Mouse (Mus musculus): ENCODE results near the gene Agr2. TPM values are rescaled to one million over a fixed set of nuclear protein-coding genes. Genes with fewer than 3 reads are reported as not detected.
A peak's percentile ranks its signal among the peaks of the same experiment; 100 is the strongest.

Agr2 gene
- total RNA-seq, 1 experiment, result not detected

DNA sequence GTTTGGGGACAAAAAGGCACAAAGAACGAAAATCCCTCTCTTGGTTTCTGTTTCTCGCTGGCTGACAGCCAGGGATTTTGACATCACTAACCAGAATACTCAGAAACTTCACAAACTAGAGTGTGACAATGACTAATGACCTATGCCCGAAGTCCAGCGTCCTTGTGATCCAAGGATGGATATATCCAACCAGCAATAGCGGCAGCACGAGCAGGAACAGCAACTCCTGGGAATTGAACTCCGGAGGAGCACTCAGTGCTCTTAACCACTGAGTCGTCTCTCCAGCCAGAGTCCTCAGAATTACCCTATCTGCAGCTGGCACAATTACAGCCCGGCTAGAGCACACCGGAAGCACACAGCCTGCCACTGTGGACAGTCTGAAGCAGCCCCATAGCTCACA, 44.1 kb downstream of the Agr2 start:
- no peak for DNase-seq (ENCODE audit: low read depth, low spot score)
- Histone ChIP-seq H3K36me3 (ENCODE audit: control insufficient read depth, insufficient read depth, low read length, poor library complexity, severe bottlenecking) (no peaks in the 10 kb centered on the region), H3K27ac (ENCODE audit: insufficient read depth, low read depth, low read length, poor library complexity, severe bottlenecking) (no peak overlapping the region), H3K9ac (ENCODE audit: insufficient read depth, low read depth, low read length, poor library complexity, severe bottlenecking) (no peak overlapping the region), H3K4me3 (ENCODE audit: insufficient read depth in 1 of 2, low read depth in 1 of 2, low read length in 2 of 2, poor library complexity in 1 of 2, severe bottlenecking in 1 of 2) (no peak overlapping the region), H3K9me3 (ENCODE audit: control insufficient read depth, insufficient read depth, low read depth, low read length) (no peaks in the 10 kb centered on the region), H3K4me1 (ENCODE audit: control insufficient read depth in 2 of 2, insufficient read depth in 2 of 2, low read length in 2 of 2, poor library complexity in 1 of 2) (no peaks in the 10 kb centered on the region)
- TF ChIP-seq ZC3H11A (IDR thresholded peaks at IDR 0.05; ENCODE audit: borderline replicate concordance, low read depth, low read length), result no peak
- no peak for TF ChIP-seq HCFC1 (IDR thresholded peaks at IDR 0.05; ENCODE audit: borderline replicate concordance, insufficient read depth, low read length)
- TF ChIP-seq ZNF384 (IDR thresholded peaks at IDR 0.05; ENCODE audit: low read depth, low read length), result no peak
- no peak for TF ChIP-seq CHD2 (IDR thresholded peaks at IDR 0.05; ENCODE audit: low read depth, low read length)
- TF ChIP-seq MAFK (IDR thresholded peaks at IDR 0.05; ENCODE audit: insufficient read depth, low read depth, low read length), result no peak
- in situ Hi-C loops (cut with MboI; ENCODE audit: low sequenced_read_pairs in 2 of 2, unreplicated experiment in 2 of 2), result no loop called here

DNA sequence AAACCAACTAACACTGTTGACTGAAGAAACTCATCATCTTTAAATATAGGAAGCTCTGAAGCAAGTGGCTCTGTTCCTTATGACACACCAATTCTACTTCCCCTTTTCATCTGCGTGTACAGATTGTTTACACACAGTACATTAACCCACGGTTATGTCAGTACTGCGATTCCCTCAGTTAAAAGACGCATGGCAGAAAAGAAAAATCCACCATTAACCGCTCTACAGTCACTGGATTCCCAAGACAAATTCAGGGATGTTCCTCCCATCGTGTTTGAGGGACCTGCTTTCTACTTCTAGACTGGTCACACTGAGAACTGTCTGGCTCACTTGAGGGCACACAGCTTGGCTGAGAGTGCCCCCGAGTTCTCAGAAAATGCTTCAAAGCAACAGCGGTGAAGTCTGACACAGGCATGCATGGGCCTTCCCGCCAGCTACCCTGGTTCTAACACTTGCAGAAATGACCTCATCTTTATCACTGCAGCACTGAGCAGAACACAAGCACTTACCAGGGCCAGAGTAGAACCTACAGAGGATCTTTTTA, 46.9 kb downstream of the Agr2 start:
- in situ Hi-C loops (cut with MboI; ENCODE audit: low sequenced_read_pairs in 2 of 2, unreplicated experiment in 2 of 2), result no loop called here
- H3K9ac ChIP-seq (ENCODE audit: insufficient read depth, low read depth, low read length, poor library complexity, severe bottlenecking), result no peak overlapping the region
- no peak for TF ChIP-seq HCFC1 (IDR thresholded peaks at IDR 0.05; ENCODE audit: borderline replicate concordance, insufficient read depth, low read length)
- TF ChIP-seq MAFK (IDR thresholded peaks at IDR 0.05; ENCODE audit: insufficient read depth, low read depth, low read length), result no peak
- no peak for TF ChIP-seq ZNF384 (IDR thresholded peaks at IDR 0.05; ENCODE audit: low read depth, low read length)
- TF ChIP-seq ZC3H11A (IDR thresholded peaks at IDR 0.05; ENCODE audit: borderline replicate concordance, low read depth, low read length), result no peak
- no peak for TF ChIP-seq CHD2 (IDR thresholded peaks at IDR 0.05; ENCODE audit: low read depth, low read length)
- H3K4me1 ChIP-seq (ENCODE audit: control insufficient read depth in 2 of 2, insufficient read depth in 2 of 2, low read length in 2 of 2, poor library complexity in 1 of 2), result no peaks in the 10 kb centered on the region
- H3K27ac ChIP-seq (ENCODE audit: insufficient read depth, low read depth, low read length, poor library complexity, severe bottlenecking), result no peak overlapping the region
- H3K36me3 ChIP-seq (ENCODE audit: control insufficient read depth, insufficient read depth, low read length, poor library complexity, severe bottlenecking), result no peaks in the 10 kb centered on the region
- H3K9me3 ChIP-seq (ENCODE audit: control insufficient read depth, insufficient read depth, low read depth, low read length), result no peaks in the 10 kb centered on the region
- no peak for DNase-seq (ENCODE audit: low read depth, low spot score)
- no peak overlapping the region for H3K4me3 ChIP-seq (ENCODE audit: insufficient read depth in 1 of 2, low read depth in 1 of 2, low read length in 2 of 2, poor library complexity in 1 of 2, severe bottlenecking in 1 of 2)

DNA sequence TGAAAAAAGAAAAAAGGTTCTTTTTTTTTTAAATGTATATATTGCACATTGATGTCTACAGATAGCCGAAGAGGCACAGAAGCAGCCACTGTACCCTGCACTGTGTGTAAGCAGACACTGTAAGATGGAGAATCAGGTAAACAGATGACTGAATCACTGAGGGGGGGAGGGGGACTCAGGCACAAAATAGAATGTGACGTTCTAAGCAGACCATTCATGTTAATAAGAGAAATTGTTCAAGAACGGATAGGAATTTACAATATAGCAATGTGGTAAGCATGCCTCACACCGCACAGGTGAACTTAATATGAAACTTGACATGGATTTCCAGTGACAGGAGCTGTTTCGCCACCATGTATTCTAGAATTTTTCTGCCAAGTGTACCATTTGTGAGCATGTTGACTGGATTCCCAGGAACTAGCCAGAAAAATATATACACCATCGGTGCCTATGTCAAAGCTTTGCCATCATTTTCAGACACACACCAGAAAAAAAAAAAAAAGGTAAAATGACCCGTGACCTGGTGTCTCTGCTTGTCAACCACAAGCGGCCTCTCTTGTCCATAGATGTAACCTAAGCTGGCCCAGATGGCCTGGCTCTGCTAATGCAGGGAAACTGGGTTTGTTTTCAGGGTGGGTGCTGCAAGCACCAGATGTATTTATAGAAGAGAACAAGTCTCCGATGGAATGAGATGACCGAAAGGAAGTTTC, 48.0 kb downstream of the Agr2 start:
- no peak for DNase-seq (ENCODE audit: low read depth, low spot score)
- no peak overlapping the region for H3K4me3 ChIP-seq (ENCODE audit: insufficient read depth in 1 of 2, low read depth in 1 of 2, low read length in 2 of 2, poor library complexity in 1 of 2, severe bottlenecking in 1 of 2)
- in situ Hi-C loops (cut with MboI; ENCODE audit: low sequenced_read_pairs in 2 of 2, unreplicated experiment in 2 of 2), result no loop called here

DNA sequence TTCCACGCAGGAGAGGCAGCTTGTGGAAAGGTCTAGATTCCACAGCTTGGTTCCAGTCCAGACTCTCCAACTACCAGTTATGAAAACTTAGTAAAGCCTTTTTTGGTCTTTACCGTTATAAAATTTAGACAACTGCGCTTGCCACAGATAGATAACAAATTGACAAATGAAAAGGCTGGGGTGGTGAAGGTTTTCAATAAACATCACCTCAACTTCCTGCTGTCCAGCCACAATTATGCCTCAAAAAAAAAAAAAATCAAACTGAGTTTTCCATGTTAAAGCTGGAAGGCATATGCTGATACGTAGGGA, 48.5 kb downstream of the Agr2 start:
- H3K4me1 ChIP-seq (ENCODE audit: control insufficient read depth in 2 of 2, insufficient read depth in 2 of 2, low read length in 2 of 2, poor library complexity in 1 of 2), result no peaks in the 10 kb centered on the region
- H3K27ac ChIP-seq (ENCODE audit: insufficient read depth, low read depth, low read length, poor library complexity, severe bottlenecking), result no peak overlapping the region
- in situ Hi-C loops (cut with MboI; ENCODE audit: low sequenced_read_pairs in 2 of 2, unreplicated experiment in 2 of 2), result no loop called here
- DNase-seq (ENCODE audit: low read depth, low spot score), result no peak
- H3K9ac ChIP-seq (ENCODE audit: insufficient read depth, low read depth, low read length, poor library complexity, severe bottlenecking), result no peak overlapping the region
- H3K9me3 ChIP-seq (ENCODE audit: control insufficient read depth, insufficient read depth, low read depth, low read length), result no peaks in the 10 kb centered on the region
- H3K36me3 ChIP-seq (ENCODE audit: control insufficient read depth, insufficient read depth, low read length, poor library complexity, severe bottlenecking), result no peaks in the 10 kb centered on the region
- H3K4me3 ChIP-seq (ENCODE audit: insufficient read depth in 1 of 2, low read depth in 1 of 2, low read length in 2 of 2, poor library complexity in 1 of 2, severe bottlenecking in 1 of 2), result peak overlapping the region in 1 of 2 experiments; percentile 97; a peak in 2 of 4 replicates
- TF ChIP-seq MAFK (IDR thresholded peaks at IDR 0.05; ENCODE audit: insufficient read depth, low read depth, low read length) (no peak), HCFC1 (IDR thresholded peaks at IDR 0.05; ENCODE audit: borderline replicate concordance, insufficient read depth, low read length) (no peak), ZNF384 (IDR thresholded peaks at IDR 0.05; ENCODE audit: low read depth, low read length) (no peak), ZC3H11A (IDR thresholded peaks at IDR 0.05; ENCODE audit: borderline replicate concordance, low read depth, low read length) (no peak), CHD2 (IDR thresholded peaks at IDR 0.05; ENCODE audit: low read depth, low read length) (no peak)

More for the DNA sequence above, 48.0 kb downstream of the Agr2 start:
- no peaks in the 10 kb centered on the region for H3K9me3 ChIP-seq (ENCODE audit: control insufficient read depth, insufficient read depth, low read depth, low read length)
- H3K27ac ChIP-seq (ENCODE audit: insufficient read depth, low read depth, low read length, poor library complexity, severe bottlenecking), result no peak overlapping the region
- no peaks in the 10 kb centered on the region for H3K36me3 ChIP-seq (ENCODE audit: control insufficient read depth, insufficient read depth, low read length, poor library complexity, severe bottlenecking)
- no peak for TF ChIP-seq MAFK (IDR thresholded peaks at IDR 0.05; ENCODE audit: insufficient read depth, low read depth, low read length)
- no peak for TF ChIP-seq ZNF384 (IDR thresholded peaks at IDR 0.05; ENCODE audit: low read depth, low read length)
- TF ChIP-seq CHD2 (IDR thresholded peaks at IDR 0.05; ENCODE audit: low read depth, low read length), result no peak
- TF ChIP-seq ZC3H11A (IDR thresholded peaks at IDR 0.05; ENCODE audit: borderline replicate concordance, low read depth, low read length), result no peak
- TF ChIP-seq HCFC1 (IDR thresholded peaks at IDR 0.05; ENCODE audit: borderline replicate concordance, insufficient read depth, low read length), result no peak
- no peak overlapping the region for H3K9ac ChIP-seq (ENCODE audit: insufficient read depth, low read depth, low read length, poor library complexity, severe bottlenecking)
- no peaks in the 10 kb centered on the region for H3K4me1 ChIP-seq (ENCODE audit: control insufficient read depth in 2 of 2, insufficient read depth in 2 of 2, low read length in 2 of 2, poor library complexity in 1 of 2)
